Mouse (Mus musculus) kidney, embryonic 15.5 days (tissue): Measurements from ENCODE around the gene Cmtm6. TPM values are rescaled to one million over a fixed set of nuclear protein-coding genes. Genes with fewer than 3 reads are reported as not detected.

Source experiments
- ATAC-seq: fragments of 200-750 bp; cut with Nextera tagmentation; replicated peaks from 2 replicates; pipeline ENCODE4 v1.8.0; 2017; ENCODE audit warnings: moderate TSS enrichment; ENCODE audit not compliant: low FRiP score
- H3K27ac ChIP-seq: fragments of 300-500 bp; sonication (generic); 2 replicates; pipeline ENCODE4 v1.5.1; 2015; ENCODE audit warnings: mild to moderate bottlenecking, inconsistent platforms
- H3K27me3 ChIP-seq: fragments of 300-500 bp; sonication (generic); 2 replicates; pipeline ENCODE4 v1.6.1; 2015; ENCODE audit warnings: inconsistent platforms
- H3K36me3 ChIP-seq: fragments of 300-500 bp; sonication (generic); 2 replicates; pipeline ENCODE4 v1.6.1; 2015; ENCODE audit warnings: inconsistent platforms
- H3K4me1 ChIP-seq: fragments of 300-500 bp; sonication (generic); 2 replicates; pipeline ENCODE4 v1.6.1; 2015; ENCODE audit warnings: inconsistent platforms
- H3K4me2 ChIP-seq: fragments of 300-500 bp; sonication (generic); 2 replicates; pipeline ENCODE4 v1.6.1; 2015; ENCODE audit warnings: moderate library complexity, mild to moderate bottlenecking, inconsistent platforms
- H3K4me3 ChIP-seq: fragments of 300-500 bp; sonication (generic); replicated peaks from 2 replicates; pipeline ENCODE4 v1.5.1; 2015; ENCODE audit warnings: mild to moderate bottlenecking, inconsistent platforms
- H3K9ac ChIP-seq: fragments of 300-500 bp; sonication (generic); 2 replicates; pipeline ENCODE4 v1.6.1; 2015; ENCODE audit warnings: mild to moderate bottlenecking, inconsistent platforms
- H3K9me3 ChIP-seq: fragments of 300-500 bp; sonication (generic); replicated peaks from 2 replicates; pipeline ENCODE4 v1.6.1; 2016; ENCODE audit warnings: inconsistent platforms
- WGBS: fragments of 180-500 bp; shearing (Covaris S2); methylation state at CpG from one replicate; pipeline ENCODE4 v1.1.7; 2015; ENCODE audit warnings: mixed read lengths; 5-methylcytosine and 5-hydroxymethylcytosine counted together
- polyA plus RNA-seq: library from polyadenylated mRNA; unstranded; fragments of >200 nt; fragmentation: Nextera tagmentation; extraction: Ambion mirVana; gene quantifications from 2 replicates; pipeline ENCODE4 v1.2.1, GENCODE M21; 2015

Cmtm6 gene
- polyA plus RNA-seq, 1 experiment from 2014 or later, result 56.3 TPM

- Histone ChIP-seq H3K27me3 (no peaks in the 10 kb centered on the region), H3K9ac (no peak overlapping the region), H3K36me3 (peaks cover 4% of the 10 kb centered on the region), H3K4me3 (no peak overlapping the region), H3K4me2 (no peak overlapping the region), H3K27ac (no peak overlapping the region), H3K4me1 (peaks cover 48% of the 10 kb centered on the region), H3K9me3 (no peaks in the 10 kb centered on the region)
- WGBS, result 76% methylated on average over 2 of the region's 2 CpGs
- no peak for ATAC-seq
Measured at GRCm38 (mm10) chr9:114733238-114733637, 2.3 kb downstream of the Cmtm6 start.

GRCm38 (mm10) chr9:114736442-114736841 is 5.5 kb downstream of the Cmtm6 start:
- H3K4me3 ChIP-seq, result no peak overlapping the region
- ATAC-seq, result 0 out of 2 replicates have a peak, but pooled peaks have one; percentile 50
- 40% methylated on average over 11 of the region's 11 CpGs for WGBS
- H3K36me3 ChIP-seq, result peaks cover 19% of the 10 kb centered on the region
- peaks cover 44% of the 10 kb centered on the region for H3K4me1 ChIP-seq
- H3K9me3 ChIP-seq, result no peaks in the 10 kb centered on the region
- H3K4me2 ChIP-seq, result 0 out of 2 replicates have a peak overlapping the region, but pooled peaks have one; percentile 21
- peak overlapping the region; percentile 59 for H3K27ac ChIP-seq
- H3K9ac ChIP-seq, result no peak overlapping the region
- H3K27me3 ChIP-seq, result no peaks in the 10 kb centered on the region

DNA sequence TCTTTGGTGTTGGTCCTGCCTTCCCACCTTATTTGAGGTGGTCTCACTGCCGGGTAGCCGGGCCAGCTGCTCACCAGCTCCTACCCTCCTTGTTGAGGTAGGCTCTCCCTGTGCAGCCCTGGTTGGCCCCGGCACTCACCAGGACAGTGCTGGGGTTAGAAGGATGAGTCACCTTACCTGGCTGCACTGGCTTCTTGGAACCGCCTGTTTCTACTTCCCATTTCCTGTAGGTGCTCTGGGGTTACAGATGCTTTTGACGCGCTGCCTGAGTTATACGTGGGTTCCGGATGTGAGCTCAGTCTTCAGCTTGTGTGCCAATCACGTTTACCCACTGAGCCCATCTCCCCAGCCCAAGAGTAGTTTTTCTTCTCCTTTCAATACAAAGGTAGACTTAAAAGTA is 9.4 kb downstream of the Cmtm6 start:
- Histone ChIP-seq H3K36me3 (peaks cover 29% of the 10 kb centered on the region), H3K27me3 (no peaks in the 10 kb centered on the region), H3K9ac (no peak overlapping the region), H3K4me1 (peaks cover 13% of the 10 kb centered on the region), H3K4me2 (no peak overlapping the region), H3K9me3 (no peaks in the 10 kb centered on the region), H3K4me3 (no peak overlapping the region), H3K27ac (no peak overlapping the region)
- no peak for ATAC-seq
- WGBS, result 93% methylated on average over 9 of the region's 9 CpGs

- Histone ChIP-seq H3K27ac (peak overlapping the region; percentile 24; the same call in 1 of the 2 replicates), H3K4me3 (no peak overlapping the region), H3K4me1 (peaks cover 11% of the 10 kb centered on the region), H3K9me3 (no peaks in the 10 kb centered on the region), H3K36me3 (peaks cover 42% of the 10 kb centered on the region), H3K9ac (no peak overlapping the region), H3K27me3 (no peaks in the 10 kb centered on the region), H3K4me2 (no peak overlapping the region)
- no peak for ATAC-seq
- WGBS, result 78% methylated on average over 2 of the region's 2 CpGs
Measured at GRCm38 (mm10) chr9:114742731-114743130, 11.8 kb downstream of the Cmtm6 start.

DNA sequence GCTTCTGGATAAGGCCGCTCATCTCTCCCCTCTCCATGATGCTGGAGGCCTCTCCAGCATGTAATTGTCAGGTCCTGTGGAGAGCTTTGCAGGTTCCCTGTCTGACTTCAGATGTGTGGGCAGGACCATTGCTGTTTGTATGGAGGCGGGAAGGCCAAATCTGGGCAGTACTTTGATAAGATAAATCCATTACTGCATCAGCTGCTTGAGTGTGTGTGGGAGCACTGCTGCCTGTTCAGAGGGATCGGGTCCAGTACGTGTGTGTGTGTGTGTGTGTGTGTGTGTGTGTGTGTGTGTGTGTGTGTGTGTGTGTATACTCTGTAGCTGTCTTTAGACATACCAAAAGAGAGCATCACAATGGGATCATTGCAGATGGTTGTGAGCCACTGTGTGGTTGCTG is 14.2 kb downstream of the Cmtm6 start:
- H3K4me1 ChIP-seq, result peaks cover 13% of the 10 kb centered on the region
- no peak for ATAC-seq
- peaks cover 43% of the 10 kb centered on the region for H3K36me3 ChIP-seq
- H3K4me3 ChIP-seq, result no peak overlapping the region
- H3K27me3 ChIP-seq, result no peaks in the 10 kb centered on the region
- H3K9me3 ChIP-seq, result no peaks in the 10 kb centered on the region
- H3K9ac ChIP-seq, result no peak overlapping the region
- WGBS, result 77% methylated on average over 4 of the region's 4 CpGs
- no peak overlapping the region for H3K27ac ChIP-seq
- H3K4me2 ChIP-seq, result no peak overlapping the region

DNA sequence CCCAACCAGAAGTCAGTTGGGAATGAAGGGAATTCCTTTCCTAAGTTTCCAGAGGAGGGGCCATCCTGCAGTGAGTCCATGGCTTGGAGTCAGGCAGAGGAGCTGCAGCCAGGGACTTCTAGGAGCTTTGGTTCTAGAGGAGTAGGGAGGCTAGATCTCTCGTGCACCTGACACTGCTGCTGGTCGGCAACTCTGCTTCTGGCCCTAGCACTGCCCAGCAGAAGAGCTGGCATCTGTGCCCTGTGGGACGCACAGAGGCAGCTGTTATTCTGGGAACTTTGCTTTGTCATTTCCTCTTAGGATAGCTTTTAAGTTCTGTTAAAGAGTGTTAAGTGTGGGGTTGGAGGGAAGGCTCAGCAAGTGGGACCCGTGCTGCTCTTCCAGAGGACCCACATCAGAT is 14.7 kb downstream of the Cmtm6 start:
- H3K27ac ChIP-seq, result no peak overlapping the region
- H3K4me3 ChIP-seq, result no peak overlapping the region
- no peak for ATAC-seq
- H3K9ac ChIP-seq, result no peak overlapping the region
- H3K9me3 ChIP-seq, result no peaks in the 10 kb centered on the region
- WGBS, result 76% methylated on average over 4 of the region's 4 CpGs
- H3K4me2 ChIP-seq, result no peak overlapping the region
- H3K36me3 ChIP-seq, result peaks cover 44% of the 10 kb centered on the region
- H3K4me1 ChIP-seq, result peaks cover 13% of the 10 kb centered on the region
- H3K27me3 ChIP-seq, result no peaks in the 10 kb centered on the region

DNA sequence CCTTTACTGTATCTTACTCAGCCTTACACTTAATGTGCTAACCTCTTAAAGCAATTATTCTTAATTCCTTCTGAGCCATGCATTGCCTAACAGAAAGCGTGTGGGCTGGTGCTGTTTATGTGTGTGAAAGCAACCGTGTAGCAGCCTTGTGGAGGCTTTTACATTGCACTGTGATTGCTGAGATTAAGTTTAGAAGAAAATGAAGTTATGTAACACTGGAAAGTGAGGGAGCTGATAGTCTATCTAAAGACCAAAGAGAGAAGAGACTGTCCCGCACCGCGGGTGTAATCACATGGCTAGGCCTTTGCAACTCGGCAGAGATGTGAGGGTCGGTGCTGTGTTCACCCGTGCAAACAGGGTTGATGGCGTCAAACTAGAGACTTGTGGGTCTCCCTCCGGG is 16.1 kb downstream of the Cmtm6 start:
- no peak for ATAC-seq
- Histone ChIP-seq H3K27me3 (no peaks in the 10 kb centered on the region), H3K36me3 (peaks cover 41% of the 10 kb centered on the region), H3K9ac (no peak overlapping the region), H3K4me1 (peaks cover 13% of the 10 kb centered on the region), H3K4me2 (no peak overlapping the region), H3K4me3 (no peak overlapping the region), H3K9me3 (no peaks in the 10 kb centered on the region), H3K27ac (0 out of 2 replicates have a peak overlapping the region, but pooled peaks have one; percentile 22)
- 61% methylated on average over 10 of the region's 10 CpGs for WGBS

DNA sequence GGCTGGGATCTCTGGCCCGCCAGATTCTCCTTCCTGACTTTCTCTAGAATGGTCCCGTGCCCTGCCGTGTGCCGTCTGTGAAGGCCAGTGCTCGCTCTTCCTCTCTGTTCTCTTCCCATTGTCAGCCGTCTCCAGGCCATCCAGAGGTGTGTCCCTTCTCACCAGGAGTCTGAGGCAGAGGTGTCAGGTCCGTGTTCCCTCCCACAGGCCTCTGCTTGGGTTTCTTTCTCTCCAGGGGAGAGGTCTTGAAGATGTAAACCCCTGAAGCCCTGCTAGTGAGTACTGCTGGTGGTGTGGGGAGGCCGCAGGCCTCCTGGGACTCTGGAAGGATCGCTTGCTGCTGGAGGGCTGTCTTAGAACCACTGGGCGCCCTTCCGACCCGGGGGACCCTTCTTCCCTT is 16.6 kb downstream of the Cmtm6 start:
- no peak overlapping the region for H3K4me3 ChIP-seq
- 67% methylated on average over 12 of the region's 12 CpGs for WGBS
- ATAC-seq, result no peak
- no peak overlapping the region for H3K4me2 ChIP-seq
- H3K27ac ChIP-seq, result peak overlapping the region; percentile 22; the same call in 1 of the 2 replicates
- peaks cover 41% of the 10 kb centered on the region for H3K36me3 ChIP-seq
- no peak overlapping the region for H3K9ac ChIP-seq
- H3K4me1 ChIP-seq, result peaks cover 13% of the 10 kb centered on the region
- no peaks in the 10 kb centered on the region for H3K9me3 ChIP-seq
- H3K27me3 ChIP-seq, result no peaks in the 10 kb centered on the region

- no peaks in the 10 kb centered on the region for H3K9me3 ChIP-seq
- ATAC-seq, result no peak
- H3K27ac ChIP-seq, result no peak overlapping the region
- no peak overlapping the region for H3K9ac ChIP-seq
- H3K36me3 ChIP-seq, result peaks cover 41% of the 10 kb centered on the region
- no peak overlapping the region for H3K4me2 ChIP-seq
- WGBS, result 86% methylated on average over 3 of the region's 3 CpGs
- peaks cover 18% of the 10 kb centered on the region for H3K4me1 ChIP-seq
- H3K27me3 ChIP-seq, result no peaks in the 10 kb centered on the region
- no peak overlapping the region for H3K4me3 ChIP-seq
Measured at GRCm38 (mm10) chr9:114751582-114751981, 20.7 kb downstream of the Cmtm6 start.

GRCm38 (mm10) chr9:114752311-114752710 is 21.4 kb downstream of the Cmtm6 start:
- Histone ChIP-seq H3K9ac (no peak overlapping the region), H3K36me3 (peaks cover 42% of the 10 kb centered on the region), H3K4me3 (peak overlapping the region; percentile 59; the same call in 1 of the 2 replicates), H3K27ac (no peak overlapping the region), H3K4me1 (peaks cover 15% of the 10 kb centered on the region), H3K9me3 (no peaks in the 10 kb centered on the region), H3K4me2 (peak overlapping the region; percentile 89), H3K27me3 (no peaks in the 10 kb centered on the region)
- 72% methylated on average over 9 of the region's 9 CpGs for WGBS
- no peak; the same call in 1 of the 2 replicates for ATAC-seq

- Histone ChIP-seq H3K4me1 (peaks cover 10% of the 10 kb centered on the region), H3K27me3 (no peaks in the 10 kb centered on the region), H3K9ac (peak overlapping the region; percentile 52), H3K4me3 (peak overlapping the region; percentile 59), H3K36me3 (peaks cover 39% of the 10 kb centered on the region), H3K4me2 (peak overlapping the region; percentile 89), H3K27ac (peak overlapping the region; percentile 83), H3K9me3 (no peaks in the 10 kb centered on the region)
- WGBS, result 5% methylated on average over 36 of the region's 36 CpGs
- peak; percentile 94 for ATAC-seq
Measured at GRCm38 (mm10) chr9:114752863-114753484, 22.1 kb downstream of the Cmtm6 start.

DNA sequence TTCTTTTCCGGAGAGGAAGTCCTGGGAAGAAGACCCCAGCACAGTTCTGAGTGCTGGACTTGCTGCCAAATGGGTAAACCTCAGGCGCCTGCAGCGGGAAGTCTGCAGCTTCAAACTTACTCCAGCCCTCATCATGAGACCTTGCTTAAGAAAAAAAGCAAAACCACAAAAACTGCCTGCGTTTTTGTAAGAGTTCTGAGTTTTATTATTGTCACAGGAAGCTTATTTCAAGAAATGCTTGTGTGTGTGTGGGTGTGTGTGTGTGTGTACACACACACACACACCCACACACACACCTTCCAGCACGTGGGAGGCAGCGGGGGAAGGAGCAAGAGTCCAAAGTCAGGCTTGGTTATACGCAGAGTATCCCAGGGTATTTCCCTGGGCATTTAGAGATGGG is 27.4 kb downstream of the Cmtm6 start:
- peaks cover 50% of the 10 kb centered on the region for H3K36me3 ChIP-seq
- no peak for ATAC-seq
- no peak overlapping the region for H3K4me3 ChIP-seq
- WGBS, result 74% methylated on average over 7 of the region's 7 CpGs
- H3K9me3 ChIP-seq, result no peaks in the 10 kb centered on the region
- no peak overlapping the region for H3K27ac ChIP-seq
- H3K4me2 ChIP-seq, result no peak overlapping the region
- no peak overlapping the region for H3K9ac ChIP-seq
- no peaks in the 10 kb centered on the region for H3K27me3 ChIP-seq
- H3K4me1 ChIP-seq, result peaks cover 7% of the 10 kb centered on the region

DNA sequence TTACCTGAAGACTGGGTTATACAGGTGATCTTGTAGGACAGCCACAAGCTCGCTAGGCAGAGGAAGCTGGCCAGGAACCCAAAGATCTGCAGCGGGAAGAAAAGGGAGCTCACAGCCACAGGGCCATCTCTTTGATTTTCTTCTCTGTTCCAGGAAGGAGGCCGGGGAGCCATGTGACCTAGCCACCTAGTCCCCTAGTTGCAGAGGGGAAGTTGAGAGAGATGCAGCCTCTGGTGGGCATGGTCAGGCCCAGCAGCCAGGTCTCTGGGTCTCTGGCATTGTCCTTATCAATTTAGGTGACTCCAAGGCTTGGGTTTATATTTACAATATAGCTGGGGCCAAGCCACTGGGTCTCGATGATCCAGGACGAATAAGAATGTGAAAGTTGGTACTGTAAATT is 27.9 kb downstream of the Cmtm6 start:
- Histone ChIP-seq H3K27me3 (no peaks in the 10 kb centered on the region), H3K9ac (no peak overlapping the region), H3K4me1 (peaks cover 5% of the 10 kb centered on the region), H3K36me3 (peaks cover 50% of the 10 kb centered on the region), H3K4me3 (no peak overlapping the region), H3K9me3 (no peaks in the 10 kb centered on the region), H3K4me2 (no peak overlapping the region), H3K27ac (no peak overlapping the region)
- no peak for ATAC-seq
- WGBS, result 86% methylated on average over 5 of the region's 5 CpGs
